11 mouse cellular contexts compared by ENCODE assay signal in genomic region chr9:44999171-44999570, GRCm38 (mm10). TPM values are rescaled to one million over a fixed set of nuclear protein-coding genes. Genes with fewer than 3 reads are reported as not detected.
DNase-seq lines count a peak whose midpoint lies in the region; ATAC-seq and TF ChIP-seq lines count a peak whose summit lies in the region.
"Had no signal": no experiment of that assay in that cellular context is flagged by ENCODE, and none has a peak within 500 bp of the region (broad histone marks: within the 10 kb centered on the region; RNA-seq: fewer than 3 reads in every experiment).

No protein-coding gene starts in this region.

- no peaks in the 10 kb centered on the region for H3K4me1 ChIP-seq in stomach, postnatal 0 days (replicated peaks; ENCODE audit: control insufficient read depth, insufficient read depth)
- no peaks in the 10 kb centered on the region for H3K4me1 ChIP-seq in lung, postnatal 0 days (ENCODE audit: insufficient read depth, low read depth, low read length)
- H3K4me1 ChIP-seq: hindbrain, embryonic 13.5 days had no signal

- no peak overlapping the region for H3K4me2 ChIP-seq in stomach, postnatal 0 days (replicated peaks; ENCODE audit: low read depth)
- no peak overlapping the region for H3K4me2 ChIP-seq in lung, postnatal 0 days (replicated peaks; ENCODE audit: low read depth, low read length)
- H3K4me2 ChIP-seq: hindbrain, embryonic 13.5 days had no signal

- H3K27ac ChIP-seq in stomach, postnatal 0 days (replicated peaks): no peak overlapping the region
- no peak overlapping the region for H3K27ac ChIP-seq in lung, postnatal 0 days (ENCODE audit: low read length)
- H3K27ac ChIP-seq: hindbrain, embryonic 13.5 days had no signal

- no peaks in the 10 kb centered on the region for H3K9me3 ChIP-seq in stomach, postnatal 0 days (ENCODE audit: control insufficient read depth, low read length)
- H3K9me3 ChIP-seq in lung, postnatal 0 days (ENCODE audit: low read length): no peaks in the 10 kb centered on the region
- H3K9me3 ChIP-seq: hindbrain, embryonic 13.5 days had no signal

- DNase-seq in adrenal gland, postnatal 10 days: peak; percentile 4
- DNase-seq in adrenal gland, postnatal 25 days: no peak
- peak; percentile 8 to 10 for DNase-seq in layer of hippocampus, postnatal 10 days (ENCODE audit: low spot score in 2 of 2)
- no peak for DNase-seq in layer of hippocampus, postnatal 14 days (ENCODE audit: low spot score in 2 of 2)
- DNase-seq in cerebellum, adult 9-10 months: peak; percentile 70
- DNase-seq in stomach, postnatal 0 days (ENCODE audit: low spot score): no peak
- no peak for DNase-seq in lung, postnatal 0 days (ENCODE audit: low spot score)
- DNase-seq in embryo, embryonic 9.5 days (ENCODE audit: extremely low spot score): no peak

- no peaks in the 10 kb centered on the region for H3K27me3 ChIP-seq in stomach, postnatal 0 days (ENCODE audit: control insufficient read depth, insufficient read depth, low read length)
- H3K27me3 ChIP-seq in lung, postnatal 0 days (replicated peaks; ENCODE audit: insufficient read depth, low read length): no peaks in the 10 kb centered on the region
- H3K27me3 ChIP-seq: hindbrain, embryonic 13.5 days had no signal

- WGBS in stomach, postnatal 0 days: 57% methylated on average over 6 of the region's 6 CpGs
- 49% methylated on average over 6 of the region's 6 CpGs for WGBS in lung, postnatal 0 days

- no peak for TF ChIP-seq EP300 in stomach, postnatal 0 days (optimal IDR thresholded peaks at IDR 0.05)
- no peak for TF ChIP-seq EP300 in lung, postnatal 0 days (IDR thresholded peaks at IDR 0.05)

- TF ChIP-seq CTCF in stomach, postnatal 0 days (IDR thresholded peaks at IDR 0.05; ENCODE audit: low read depth): 0 out of 2 replicates have a peak, but pooled peaks have one; percentile 10
- no peak for TF ChIP-seq CTCF in lung, postnatal 0 days (IDR thresholded peaks at IDR 0.05)

- H3K9ac ChIP-seq in stomach, postnatal 0 days (ENCODE audit: low read length): no peak overlapping the region
- H3K9ac ChIP-seq in lung, postnatal 0 days (replicated peaks; ENCODE audit: low read depth): no peak overlapping the region
- H3K9ac ChIP-seq: hindbrain, embryonic 13.5 days had no signal

- no peak overlapping the region for H3K4me3 ChIP-seq in stomach, postnatal 0 days (ENCODE audit: low read depth, low read length)
- H3K4me3 ChIP-seq in lung, postnatal 0 days (ENCODE audit: low read depth, low read length): no peak overlapping the region
- H3K4me3 ChIP-seq: hindbrain, embryonic 13.5 days had no signal

- H3K36me3 ChIP-seq in stomach, postnatal 0 days (ENCODE audit: control insufficient read depth, insufficient read depth, low read length): no peaks in the 10 kb centered on the region
- no peaks in the 10 kb centered on the region for H3K36me3 ChIP-seq in lung, postnatal 0 days (ENCODE audit: insufficient read depth, low read length)
- H3K36me3 ChIP-seq: hindbrain, embryonic 13.5 days had no signal

- ATAC-seq in stomach, postnatal 0 days (ENCODE audit: low FRiP score, low TSS enrichment): 0 out of 2 replicates have a peak, but pooled peaks have one; percentile 15
- ATAC-seq in lung, postnatal 0 days: no peak
- ATAC-seq: midbrain, embryonic 16.5 days had no signal

RNA-seq across cellular contexts. Expression of gene Cd3e, which starts 10.3 kb away (rescaled TPM):
- 1 to 10 TPM; 6.7 to 7.3 TPM for total RNA-seq in adrenal gland, postnatal 10 days (2021)
- 0.46 TPM in 1 of 2 replicates, not detected in the other for total RNA-seq in adrenal gland, postnatal 25 days (2021)
- total RNA-seq in layer of hippocampus, postnatal 10 days (2021): not detected
- total RNA-seq in layer of hippocampus, postnatal 14 days (2021): not detected
- 0.18 TPM in 1 of 2 replicates, not detected in the other for polyA plus RNA-seq in stomach, postnatal 0 days (2015; fragmentation: Nextera tagmentation; extraction: Ambion mirVana)
- 0.18 and 0.27 TPM in 2 replicates for polyA plus RNA-seq in lung, postnatal 0 days (2015; fragmentation: Nextera tagmentation; extraction: Ambion mirVana)
- polyA plus RNA-seq: hindbrain, embryonic 13.5 days; liver, embryonic 16.5 days; midbrain, embryonic 16.5 days had no signal

RNA-seq across cellular contexts. Expression of gene Cd3d, which starts 17.6 kb away (rescaled TPM):
- 1 to 10 TPM; 3.0 to 3.1 TPM for total RNA-seq in adrenal gland, postnatal 10 days (2021)
- not detected in 2 replicates for total RNA-seq in adrenal gland, postnatal 25 days (2021)
- total RNA-seq in layer of hippocampus, postnatal 10 days (2021): not detected
- not detected for total RNA-seq in layer of hippocampus, postnatal 14 days (2021)
- polyA plus RNA-seq in stomach, postnatal 0 days (2015; fragmentation: Nextera tagmentation; extraction: Ambion mirVana): 0.15 TPM in 1 of 2 replicates, not detected in the other
- polyA plus RNA-seq in lung, postnatal 0 days (2015; fragmentation: Nextera tagmentation; extraction: Ambion mirVana): 0.38 and 0.39 TPM in 2 replicates
- polyA plus RNA-seq: hindbrain, embryonic 13.5 days; midbrain, embryonic 16.5 days had no signal

RNA-seq across cellular contexts. Expression of gene Cd3g, which starts 18.9 kb away (rescaled TPM):
- total RNA-seq in adrenal gland, postnatal 10 days (2021): 1 to 10 TPM; 4.6 to 5.0 TPM
- 0.52 TPM in 1 of 2 replicates, not detected in the other for total RNA-seq in adrenal gland, postnatal 25 days (2021)
- not detected for total RNA-seq in layer of hippocampus, postnatal 10 days (2021)
- not detected for total RNA-seq in layer of hippocampus, postnatal 14 days (2021)
- 0.16 and 0.39 TPM in 2 replicates for polyA plus RNA-seq in stomach, postnatal 0 days (2015; fragmentation: Nextera tagmentation; extraction: Ambion mirVana)
- 0.63 and 1.1 TPM in 2 replicates for polyA plus RNA-seq in lung, postnatal 0 days (2015; fragmentation: Nextera tagmentation; extraction: Ambion mirVana)
- polyA plus RNA-seq: hindbrain, embryonic 13.5 days; midbrain, embryonic 16.5 days had no signal

RNA-seq across cellular contexts. Expression of gene Ube4a, which starts 33.8 kb away (rescaled TPM):
- 10 to 100 TPM; 77.5 to 91.0 TPM for total RNA-seq in adrenal gland, postnatal 10 days (2021)
- total RNA-seq in adrenal gland, postnatal 25 days (2021): 71.9 and 105 TPM in 2 replicates
- total RNA-seq in layer of hippocampus, postnatal 10 days (2021): 100 to 1,000 TPM in 1 of 2 experiments, 10 to 100 TPM in 1; 92.4 to 104 TPM
- total RNA-seq in layer of hippocampus, postnatal 14 days (2021): 10 to 100 TPM; 90.6 to 91.6 TPM
- polyA plus RNA-seq in stomach, postnatal 0 days (2015; fragmentation: Nextera tagmentation; extraction: Ambion mirVana): 11.7 and 14.3 TPM in 2 replicates
- 12.9 and 13.2 TPM in 2 replicates for polyA plus RNA-seq in lung, postnatal 0 days (2015; fragmentation: Nextera tagmentation; extraction: Ambion mirVana)

RNA-seq across cellular contexts. Expression of gene Mpzl2, which starts 40.4 kb away (rescaled TPM):
- total RNA-seq in adrenal gland, postnatal 10 days (2021): 10 to 100 TPM; 15.1 to 16.4 TPM
- 5.7 and 7.4 TPM in 2 replicates for total RNA-seq in adrenal gland, postnatal 25 days (2021)
- total RNA-seq in layer of hippocampus, postnatal 10 days (2021): 1 to 10 TPM in 1 of 2 experiments, under 1 TPM in 1; 0.39 to 1.1 TPM
- total RNA-seq in layer of hippocampus, postnatal 14 days (2021): under 1 TPM; 0.36 to 0.53 TPM
- 38.1 and 45.4 TPM in 2 replicates for polyA plus RNA-seq in stomach, postnatal 0 days (2015; fragmentation: Nextera tagmentation; extraction: Ambion mirVana)
- 4.2 and 4.3 TPM in 2 replicates for polyA plus RNA-seq in lung, postnatal 0 days (2015; fragmentation: Nextera tagmentation; extraction: Ambion mirVana)

Comparison
In these comparisons a context has a peak if more than half of its experiments do, and no peak if none do; other contexts are left out.
1. DNase-seq: peak in adrenal gland, postnatal 10 days (single experiment), layer of hippocampus, postnatal 10 days (2 of 2) and cerebellum, adult 9-10 months (single experiment); none in adrenal gland, postnatal 25 days (single experiment), layer of hippocampus, postnatal 14 days (0 of 2), stomach, postnatal 0 days (single experiment), lung, postnatal 0 days (single experiment) and embryo, embryonic 9.5 days (single experiment).